Mouse (Mus musculus): ENCODE measurements around the gene Cbx1.
"Not testable (repeated sequence)": the region's sequence is repeated elsewhere in the genome, so short reads cannot be mapped to it uniquely, and the experiment has no call there.

- not testable (repeated sequence) for TF ChIP-seq CTCF (IDR thresholded peaks at IDR 0.05; ENCODE audit: low read depth, low read length); POLR2A (IDR thresholded peaks at IDR 0.05; ENCODE audit: extremely low read depth, insufficient read depth, low read length)
These were observed 60.2 kb downstream of the Cbx1 start for GRCm38 (mm10) chr11:96849145-96849544.
